Mouse (Mus musculus): ENCODE results near the gene 2900011O08Rik.

The 2900011O08Rik gene

DNA sequence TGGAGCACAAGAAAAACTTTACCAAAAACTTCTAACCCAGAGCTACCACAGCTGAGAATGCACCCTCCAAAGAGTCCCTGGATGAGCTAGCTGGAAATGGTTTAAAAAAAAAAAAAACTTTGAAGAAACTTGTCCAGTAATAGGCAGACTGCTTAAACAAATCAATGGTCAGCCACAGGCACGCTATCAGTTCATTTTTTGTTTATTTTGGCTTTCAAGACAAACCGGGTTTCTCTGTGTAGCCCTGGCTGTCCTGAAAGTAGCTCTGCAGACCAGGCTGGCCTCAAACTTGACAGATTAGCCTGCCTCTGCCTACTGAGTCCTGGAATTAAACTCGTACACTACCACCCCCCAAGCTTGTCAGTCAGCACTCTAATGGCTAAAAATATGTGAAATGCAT is 156.9 kb downstream of the 2900011O08Rik start:
- DNase-seq: no peak

DNA sequence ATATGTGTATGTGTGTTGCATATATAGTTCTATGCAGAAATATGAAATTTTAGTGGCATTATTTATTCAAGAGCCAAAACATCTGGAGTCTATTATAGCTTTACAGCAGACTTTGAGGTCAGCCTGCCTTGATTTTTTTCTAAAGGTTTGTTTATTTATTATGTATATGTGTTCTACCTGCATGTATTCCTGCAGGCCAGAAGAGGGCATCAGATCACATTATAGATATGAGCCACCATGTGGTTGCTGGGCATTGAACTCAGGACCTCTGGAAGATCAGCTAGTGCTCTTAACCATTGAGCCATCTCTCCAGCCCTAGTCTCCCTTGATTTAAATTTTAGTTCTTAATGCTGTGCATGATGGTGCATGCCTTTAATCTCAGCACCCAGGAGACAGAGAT is 161.3 kb downstream of the 2900011O08Rik start:
- DNase-seq: no peak

Measured in lung, postnatal 4 days (tissue).